Mouse (Mus musculus): Measurements from ENCODE around the gene Gmeb2.

GRCm38 (mm10) chr2:181242314-181242665 is 45.5 kb downstream of the Gmeb2 start:
- no peak for TF ChIP-seq CTCF (conservative IDR thresholded peaks at IDR 0.05 in 1 of 2, IDR thresholded peaks at IDR 0.05 in 1 of 2; ENCODE audit: low read depth in 2 of 2, low read length in 2 of 2)
- no peak; the same call in 1 of the 2 replicates for TF ChIP-seq ZNF384 (IDR thresholded peaks at IDR 0.05; ENCODE audit: low read depth, low read length)
- TF ChIP-seq ZKSCAN1 (IDR thresholded peaks at IDR 0.05; ENCODE audit: borderline replicate concordance, low read depth, low read length): no peak
- TF ChIP-seq IRF4 (IDR thresholded peaks at IDR 0.05; ENCODE audit: low read depth, low read length): no peak
- TF ChIP-seq ETS1 (conservative IDR thresholded peaks at IDR 0.05; ENCODE audit: low read depth, low read length): no peak
- TF ChIP-seq POLR2A (IDR thresholded peaks at IDR 0.05; ENCODE audit: low read depth, low read length): no peak
